Mouse (Mus musculus): ENCODE results near the gene Evx1. TPM values are rescaled to one million over a fixed set of nuclear protein-coding genes. Genes with fewer than 3 reads are reported as not detected.
A peak's percentile ranks its signal among the peaks of the same experiment; 100 is the strongest.

Gene Evx1
- polyA plus RNA-seq, 1 experiment = not detected

- Histone ChIP-seq H3K4me3 (no peak overlapping the region), H3K27me3 (ENCODE audit: control insufficient read depth, insufficient read depth, insufficient read length) (no peaks in the 10 kb centered on the region)
- TF ChIP-seq TCF12 (IDR thresholded peaks at IDR 0.05; ENCODE audit: insufficient read depth, poor library complexity, severe bottlenecking) (no peak), TCF3 (IDR thresholded peaks at IDR 0.05; ENCODE audit: insufficient read length, low read depth) (no peak), POLR2A (IDR thresholded peaks at IDR 0.05; ENCODE audit: insufficient read length, low read depth) (no peak), MYOG (IDR thresholded peaks at IDR 0.05; ENCODE audit: control insufficient read depth in 1 of 3, insufficient read depth in 1 of 3, insufficient read length in 2 of 3, low read depth in 2 of 3) (no peak), CEBPB (IDR thresholded peaks at IDR 0.05; ENCODE audit: insufficient read depth, poor library complexity, severe bottlenecking) (no peak), E2F4 (IDR thresholded peaks at IDR 0.05; ENCODE audit: insufficient read depth) (no peak), USF1 (IDR thresholded peaks at IDR 0.05; ENCODE audit: low read depth) (no peak), REST (IDR thresholded peaks at IDR 0.05; ENCODE audit: insufficient read depth, insufficient read length) (no peak), MYOD1 (IDR thresholded peaks at IDR 0.05; ENCODE audit: control insufficient read depth in 1 of 3, insufficient read length in 2 of 3, low read depth in 2 of 3) (no peak), POLR2AphosphoS2 (IDR thresholded peaks at IDR 0.05; ENCODE audit: insufficient read length, low read depth) (no peak), SRF (IDR thresholded peaks at IDR 0.05; ENCODE audit: control insufficient read depth, insufficient read length, low read depth) (no peak), MAX (IDR thresholded peaks at IDR 0.05; ENCODE audit: low read depth) (no peak)
Measured at GRCm38 (mm10) chr6:52298511-52298910, 14.8 kb upstream of the Evx1 start.

GRCm38 (mm10) chr6:52300806-52301205 is 12.5 kb upstream of the Evx1 start:
- no peaks in the 10 kb centered on the region for H3K27me3 ChIP-seq (ENCODE audit: control insufficient read depth, insufficient read depth, insufficient read length)
- H3K36me3 ChIP-seq (ENCODE audit: control insufficient read depth, insufficient read depth) = no peaks in the 10 kb centered on the region
- no peak overlapping the region for H3K4me3 ChIP-seq
- H3K4me2 ChIP-seq (ENCODE audit: low read depth) = no peak overlapping the region
- TF ChIP-seq USF1 (IDR thresholded peaks at IDR 0.05; ENCODE audit: low read depth) = no peak
- TF ChIP-seq POLR2AphosphoS2 (IDR thresholded peaks at IDR 0.05; ENCODE audit: insufficient read length, low read depth) = no peak
- no peak for TF ChIP-seq MYOD1 (IDR thresholded peaks at IDR 0.05; ENCODE audit: control insufficient read depth in 1 of 3, insufficient read length in 2 of 3, low read depth in 2 of 3)
- TF ChIP-seq E2F4 (IDR thresholded peaks at IDR 0.05; ENCODE audit: insufficient read depth) = no peak
- TF ChIP-seq POLR2A (IDR thresholded peaks at IDR 0.05; ENCODE audit: insufficient read length, low read depth) = no peak
- TF ChIP-seq MAX (IDR thresholded peaks at IDR 0.05; ENCODE audit: low read depth) = no peak
- no peak for TF ChIP-seq TCF3 (IDR thresholded peaks at IDR 0.05; ENCODE audit: insufficient read length, low read depth)
- no peak for TF ChIP-seq TCF12 (IDR thresholded peaks at IDR 0.05; ENCODE audit: insufficient read depth, poor library complexity, severe bottlenecking)
- no peak for TF ChIP-seq MYOG (IDR thresholded peaks at IDR 0.05; ENCODE audit: control insufficient read depth in 1 of 3, insufficient read depth in 1 of 3, insufficient read length in 2 of 3, low read depth in 2 of 3)
- TF ChIP-seq CEBPB (IDR thresholded peaks at IDR 0.05; ENCODE audit: insufficient read depth, poor library complexity, severe bottlenecking) = no peak
- TF ChIP-seq SRF (IDR thresholded peaks at IDR 0.05; ENCODE audit: control insufficient read depth, insufficient read length, low read depth) = no peak
- no peak for TF ChIP-seq REST (IDR thresholded peaks at IDR 0.05; ENCODE audit: insufficient read depth, insufficient read length)
- H3ac ChIP-seq (ENCODE audit: control insufficient read depth, insufficient read length) = no peak overlapping the region
- H3K79me2 ChIP-seq (ENCODE audit: control insufficient read depth, insufficient read depth) = no peaks in the 10 kb centered on the region

More at GRCm38 (mm10) chr6:52298511-52298910, 14.8 kb upstream of the Evx1 start:
- Histone ChIP-seq H3K4me2 (ENCODE audit: low read depth) (no peak overlapping the region), H3K79me2 (ENCODE audit: control insufficient read depth, insufficient read depth) (no peaks in the 10 kb centered on the region), H3K36me3 (ENCODE audit: control insufficient read depth, insufficient read depth) (no peaks in the 10 kb centered on the region), H3ac (ENCODE audit: control insufficient read depth, insufficient read length) (no peak overlapping the region)

GRCm38 (mm10) chr6:52303426-52303825 is 9.9 kb upstream of the Evx1 start:
- H3K4me3 ChIP-seq = no peak overlapping the region
- H3K36me3 ChIP-seq (ENCODE audit: control insufficient read depth, insufficient read depth) = no peaks in the 10 kb centered on the region
- peaks cover 14% of the 10 kb centered on the region for H3K27me3 ChIP-seq (ENCODE audit: control insufficient read depth, insufficient read depth, insufficient read length)
- H3K4me2 ChIP-seq (ENCODE audit: low read depth) = no peak overlapping the region
- TF ChIP-seq REST (IDR thresholded peaks at IDR 0.05; ENCODE audit: insufficient read depth, insufficient read length) (no peak), POLR2A (IDR thresholded peaks at IDR 0.05; ENCODE audit: insufficient read length, low read depth) (no peak), E2F4 (IDR thresholded peaks at IDR 0.05; ENCODE audit: insufficient read depth) (no peak), POLR2AphosphoS2 (IDR thresholded peaks at IDR 0.05; ENCODE audit: insufficient read length, low read depth) (no peak), TCF12 (IDR thresholded peaks at IDR 0.05; ENCODE audit: insufficient read depth, poor library complexity, severe bottlenecking) (no peak), MAX (IDR thresholded peaks at IDR 0.05; ENCODE audit: low read depth) (no peak), CEBPB (IDR thresholded peaks at IDR 0.05; ENCODE audit: insufficient read depth, poor library complexity, severe bottlenecking) (no peak), SRF (IDR thresholded peaks at IDR 0.05; ENCODE audit: control insufficient read depth, insufficient read length, low read depth) (no peak), MYOD1 (IDR thresholded peaks at IDR 0.05; ENCODE audit: control insufficient read depth in 1 of 3, insufficient read length in 2 of 3, low read depth in 2 of 3) (no peak), USF1 (IDR thresholded peaks at IDR 0.05; ENCODE audit: low read depth) (no peak), MYOG (IDR thresholded peaks at IDR 0.05; ENCODE audit: control insufficient read depth in 1 of 3, insufficient read depth in 1 of 3, insufficient read length in 2 of 3, low read depth in 2 of 3) (no peak), TCF3 (IDR thresholded peaks at IDR 0.05; ENCODE audit: insufficient read length, low read depth) (no peak)
- no peak overlapping the region for H3ac ChIP-seq (ENCODE audit: control insufficient read depth, insufficient read length)
- no peaks in the 10 kb centered on the region for H3K79me2 ChIP-seq (ENCODE audit: control insufficient read depth, insufficient read depth)

GRCm38 (mm10) chr6:52305877-52306389 is 7.4 kb upstream of the Evx1 start:
- peaks cover 38% of the 10 kb centered on the region for H3K27me3 ChIP-seq (ENCODE audit: control insufficient read depth, insufficient read depth, insufficient read length)
- TF ChIP-seq POLR2A (IDR thresholded peaks at IDR 0.05; ENCODE audit: insufficient read length, low read depth) = no peak
- TF ChIP-seq CEBPB (IDR thresholded peaks at IDR 0.05; ENCODE audit: insufficient read depth, poor library complexity, severe bottlenecking) = no peak
- no peak for TF ChIP-seq REST (IDR thresholded peaks at IDR 0.05; ENCODE audit: insufficient read depth, insufficient read length)

GRCm38 (mm10) chr6:52309766-52310165 is 3.5 kb upstream of the Evx1 start:
- H3ac ChIP-seq (ENCODE audit: control insufficient read depth, insufficient read length) = no peak overlapping the region
- H3K4me3 ChIP-seq = no peak overlapping the region
- H3K4me2 ChIP-seq (ENCODE audit: low read depth) = no peak overlapping the region
- no peak for TF ChIP-seq MAX (IDR thresholded peaks at IDR 0.05; ENCODE audit: low read depth)
- no peak for TF ChIP-seq REST (IDR thresholded peaks at IDR 0.05; ENCODE audit: insufficient read depth, insufficient read length)
- TF ChIP-seq E2F4 (IDR thresholded peaks at IDR 0.05; ENCODE audit: insufficient read depth) = no peak
- TF ChIP-seq CEBPB (IDR thresholded peaks at IDR 0.05; ENCODE audit: insufficient read depth, poor library complexity, severe bottlenecking) = no peak
- TF ChIP-seq POLR2A (IDR thresholded peaks at IDR 0.05; ENCODE audit: insufficient read length, low read depth) = no peak
- TF ChIP-seq USF1 (IDR thresholded peaks at IDR 0.05; ENCODE audit: low read depth) = no peak
- TF ChIP-seq MYOD1 (IDR thresholded peaks at IDR 0.05; ENCODE audit: control insufficient read depth in 1 of 3, insufficient read length in 2 of 3, low read depth in 2 of 3) = no peak
- no peak for TF ChIP-seq POLR2AphosphoS2 (IDR thresholded peaks at IDR 0.05; ENCODE audit: insufficient read length, low read depth)
- peaks cover 70% of the 10 kb centered on the region for H3K27me3 ChIP-seq (ENCODE audit: control insufficient read depth, insufficient read depth, insufficient read length)
- H3K79me2 ChIP-seq (ENCODE audit: control insufficient read depth, insufficient read depth) = no peaks in the 10 kb centered on the region
- no peaks in the 10 kb centered on the region for H3K36me3 ChIP-seq (ENCODE audit: control insufficient read depth, insufficient read depth)

More at GRCm38 (mm10) chr6:52305877-52306389, 7.4 kb upstream of the Evx1 start:
- peak overlapping the region; percentile 67 for H3K4me2 ChIP-seq (ENCODE audit: low read depth)
- no peaks in the 10 kb centered on the region for H3K79me2 ChIP-seq (ENCODE audit: control insufficient read depth, insufficient read depth)
- H3K4me3 ChIP-seq = no peak overlapping the region
- no peaks in the 10 kb centered on the region for H3K36me3 ChIP-seq (ENCODE audit: control insufficient read depth, insufficient read depth)
- H3ac ChIP-seq (ENCODE audit: control insufficient read depth, insufficient read length) = no peak overlapping the region
